Mouse (Mus musculus) thymus, adult 2 months (tissue): ENCODE measurements around the gene Hspa5.

Experiments used
- CTCF ChIP-seq: fragments of 200-500 bp; IDR thresholded peaks from 2 replicates; pipeline ENCODE4 v1.5.1; 2012; ENCODE audit warnings: mild to moderate bottlenecking, control low read depth, low read length, moderate library complexity, borderline replicate concordance; ENCODE audit not compliant: control insufficient read depth, poor library complexity, insufficient read depth; ENCODE audit errors: extremely low read depth
- POLR2A ChIP-seq: fragments of 200-500 bp; IDR thresholded peaks from 2 replicates; pipeline ENCODE4 v1.6.1; 2012; ENCODE audit warnings: mild to moderate bottlenecking, low read length, control low read depth, moderate library complexity; ENCODE audit not compliant: control insufficient read depth, poor library complexity, insufficient read depth; ENCODE audit errors: extremely low read depth

- TF ChIP-seq CTCF (no peak), POLR2A (no peak)
Measured at GRCm38 (mm10) chr2:34742675-34743074, 29.1 kb upstream of the Hspa5 start.
